Comparison of ENCODE assay signal across 10 mouse cellular contexts in the genomic region with DNA sequence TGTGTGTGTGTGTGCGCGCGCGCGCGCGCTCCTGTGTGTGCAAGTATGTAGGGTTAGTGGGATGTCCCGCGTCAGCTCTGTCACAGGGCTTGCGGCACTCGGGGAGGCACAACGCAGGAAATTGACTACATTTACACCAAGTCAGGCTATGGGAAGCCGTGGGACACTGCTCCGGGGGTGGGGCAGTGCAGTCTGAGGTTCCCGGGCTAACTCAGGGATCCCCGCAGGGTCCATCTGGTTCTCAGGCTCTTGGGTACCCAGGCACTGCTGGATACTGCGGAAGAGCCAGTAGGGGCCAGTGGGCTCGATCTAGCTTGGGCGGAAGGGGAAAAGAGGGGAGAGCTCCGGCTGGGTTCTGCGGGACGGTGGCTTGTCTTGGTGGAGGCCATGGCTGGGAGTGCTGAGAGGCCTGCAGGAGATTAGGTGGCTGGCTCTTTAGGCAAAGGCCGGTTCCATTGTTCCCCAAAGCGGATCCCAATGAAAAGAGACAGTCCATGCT. TPM values are rescaled to one million over a fixed set of nuclear protein-coding genes. Genes with fewer than 3 reads are reported as not detected.
DNase-seq lines count a peak whose midpoint lies in the region; ATAC-seq lines count a peak whose summit lies in the region.
"Had no signal": no experiment of that assay in that cellular context is flagged by ENCODE, and none has a peak within 500 bp of the region (broad histone marks: within the 10 kb centered on the region; RNA-seq: fewer than 3 reads in every experiment).

No protein-coding gene starts in this region.

- no peak overlapping the region for H3K27ac ChIP-seq in kidney, embryonic 14.5 days (ENCODE audit: low read depth, low read length)
- H3K27ac ChIP-seq in embryonic facial prominence, embryonic 13.5 days = no peak overlapping the region
- H3K27ac ChIP-seq in intestine, embryonic 16.5 days (ENCODE audit: low read length) = no peak overlapping the region
- no peak overlapping the region for H3K27ac ChIP-seq in neural tube, embryonic 11.5 days (ENCODE audit: low read depth, low read length)

- ATAC-seq in kidney, embryonic 14.5 days (ENCODE audit: low FRiP score, low TSS enrichment) = no peak
- ATAC-seq in embryonic facial prominence, embryonic 13.5 days (ENCODE audit: insufficient number of reproducible peaks, insufficient read depth, low FRiP score, low TSS enrichment, low read depth) = no peak
- 0 out of 2 replicates have a peak, but pooled peaks have one; percentile 9 for ATAC-seq in intestine, embryonic 16.5 days
- peak; percentile 55 for ATAC-seq in neural tube, embryonic 11.5 days (ENCODE audit: insufficient read depth, low FRiP score, low TSS enrichment)

- H3K4me1 ChIP-seq in kidney, embryonic 14.5 days (ENCODE audit: control insufficient read depth, insufficient read depth, low read length) = no peaks in the 10 kb centered on the region
- H3K4me1 ChIP-seq in embryonic facial prominence, embryonic 13.5 days = peaks cover 12% of the 10 kb centered on the region; the same call in 1 of the 2 replicates
- H3K4me1 ChIP-seq in intestine, embryonic 16.5 days (ENCODE audit: control insufficient read depth, insufficient read depth, low read length) = no peaks in the 10 kb centered on the region
- 0 out of 2 replicates have a peak, but pooled peaks cover 4% of the 10 kb centered on the region for H3K4me1 ChIP-seq in neural tube, embryonic 11.5 days (ENCODE audit: control insufficient read depth, insufficient read depth, low read length)

- H3K9ac ChIP-seq in kidney, embryonic 14.5 days (ENCODE audit: low read depth, low read length) = peak overlapping the region; percentile 50; the same call in 1 of the 2 replicates
- H3K9ac ChIP-seq in embryonic facial prominence, embryonic 13.5 days = peak overlapping the region; percentile 58
- H3K9ac ChIP-seq in intestine, embryonic 16.5 days (ENCODE audit: low read depth, low read length) = no peak overlapping the region
- H3K9ac ChIP-seq in neural tube, embryonic 11.5 days (ENCODE audit: low read length) = peak overlapping the region; percentile 48; the same call in 1 of the 2 replicates

- 14% methylated on average over 24 of the region's 24 CpGs for WGBS in kidney, embryonic 14.5 days
- 9% methylated on average over 24 of the region's 24 CpGs for WGBS in embryonic facial prominence, embryonic 13.5 days
- WGBS in intestine, embryonic 16.5 days = 14% methylated on average over 24 of the region's 24 CpGs
- 12% methylated on average over 24 of the region's 24 CpGs for WGBS in neural tube, embryonic 11.5 days

- H3K4me2 ChIP-seq in kidney, embryonic 14.5 days (replicated peaks; ENCODE audit: low read depth, low read length) = peak overlapping the region; percentile 52
- peak overlapping the region; percentile 68 for H3K4me2 ChIP-seq in embryonic facial prominence, embryonic 13.5 days
- peak overlapping the region; percentile 44 for H3K4me2 ChIP-seq in intestine, embryonic 16.5 days (ENCODE audit: low read depth, low read length)
- H3K4me2 ChIP-seq in neural tube, embryonic 11.5 days (ENCODE audit: low read depth) = peak overlapping the region; percentile 68

- DNase-seq in kidney, adult 18-20 months = no peak
- DNase-seq in neural tube, embryonic 11.5 days (ENCODE audit: low spot score) = peak; percentile 47
- DNase-seq in layer of hippocampus, postnatal 10 days (ENCODE audit: low spot score in 2 of 2) = no peak
- no peak for DNase-seq in adrenal gland, postnatal 25 days
- no peak for DNase-seq in right cerebral cortex, postnatal 10 days (ENCODE audit: low spot score in 2 of 2)
- DNase-seq: gastrocnemius, postnatal 25 days; lung, postnatal 36 days had no signal

- H3K27me3 ChIP-seq in kidney, embryonic 14.5 days (ENCODE audit: control insufficient read depth, insufficient read depth, low read length) = peaks cover 3% of the 10 kb centered on the region; the same call in 1 of the 2 replicates
- H3K27me3 ChIP-seq in embryonic facial prominence, embryonic 13.5 days = peaks cover 7% of the 10 kb centered on the region; the same call in 1 of the 2 replicates
- H3K27me3 ChIP-seq in intestine, embryonic 16.5 days (replicated peaks; ENCODE audit: control insufficient read depth, insufficient read depth, low read length) = no peaks in the 10 kb centered on the region
- H3K27me3 ChIP-seq in neural tube, embryonic 11.5 days (ENCODE audit: control insufficient read depth, insufficient read depth, low read length) = no peaks in the 10 kb centered on the region

- peak overlapping the region; percentile 29 for H3K4me3 ChIP-seq in kidney, embryonic 14.5 days (ENCODE audit: low read length)
- H3K4me3 ChIP-seq in embryonic facial prominence, embryonic 13.5 days = peak overlapping the region; percentile 38
- H3K4me3 ChIP-seq in intestine, embryonic 16.5 days (ENCODE audit: low read length) = peak overlapping the region; percentile 6; the same call in 1 of the 2 replicates
- H3K4me3 ChIP-seq in neural tube, embryonic 11.5 days (ENCODE audit: low read depth, low read length) = peak overlapping the region; percentile 28

- H3K36me3 ChIP-seq in kidney, embryonic 14.5 days (ENCODE audit: control insufficient read depth, insufficient read depth, low read length) = no peaks in the 10 kb centered on the region
- H3K36me3 ChIP-seq in embryonic facial prominence, embryonic 13.5 days = no peaks in the 10 kb centered on the region
- no peaks in the 10 kb centered on the region for H3K36me3 ChIP-seq in intestine, embryonic 16.5 days (ENCODE audit: control insufficient read depth, insufficient read depth, low read length)
- no peaks in the 10 kb centered on the region for H3K36me3 ChIP-seq in neural tube, embryonic 11.5 days (ENCODE audit: control insufficient read depth, insufficient read depth, low read length)

- H3K9me3 ChIP-seq in kidney, embryonic 14.5 days (ENCODE audit: control insufficient read depth, low read length) = no peaks in the 10 kb centered on the region
- H3K9me3 ChIP-seq in embryonic facial prominence, embryonic 13.5 days = no peaks in the 10 kb centered on the region
- no peaks in the 10 kb centered on the region for H3K9me3 ChIP-seq in intestine, embryonic 16.5 days (ENCODE audit: control insufficient read depth, low read length)
- H3K9me3 ChIP-seq in neural tube, embryonic 11.5 days (ENCODE audit: control insufficient read depth, low read length) = no peaks in the 10 kb centered on the region

RNA-seq across cellular contexts. Expression of gene Cdca7l, which starts 15.5 kb away (rescaled TPM):
- 35.7 and 69.9 TPM in 2 replicates for polyA plus RNA-seq in kidney, embryonic 14.5 days (2014; fragmentation: Nextera tagmentation; extraction: Ambion mirVana)
- 32.9 and 39.0 TPM in 2 replicates for polyA plus RNA-seq in embryonic facial prominence, embryonic 13.5 days (2015; fragmentation: Nextera tagmentation; extraction: Ambion mirVana)
- 31.9 and 33.0 TPM in 2 replicates for polyA plus RNA-seq in intestine, embryonic 16.5 days (2015; fragmentation: Nextera tagmentation; extraction: Ambion mirVana)
- 21.4 and 22.4 TPM in 2 replicates for polyA plus RNA-seq in neural tube, embryonic 11.5 days (2014; fragmentation: Nextera tagmentation; extraction: Ambion mirVana)
- total RNA-seq in layer of hippocampus, postnatal 10 days (2021) = 1 to 10 TPM; 1.8 to 2.1 TPM
- total RNA-seq in adrenal gland, postnatal 25 days (2021) = 5.0 and 7.5 TPM in 2 replicates

Comparison
In these comparisons a context has a peak if more than half of its experiments do, and no peak if none do; other contexts are left out.
1. ATAC-seq: peak in intestine, embryonic 16.5 days (single experiment) and neural tube, embryonic 11.5 days (single experiment); none in kidney, embryonic 14.5 days (single experiment) and embryonic facial prominence, embryonic 13.5 days (single experiment).
2. Peak in every context shown above with its lines, with median percentiles within 50 percentile points of each other: H3K4me2 ChIP-seq and H3K4me3 ChIP-seq.